Mouse (Mus musculus): ENCODE measurements around the gene Rbm33.

The Rbm33 gene

DNA sequence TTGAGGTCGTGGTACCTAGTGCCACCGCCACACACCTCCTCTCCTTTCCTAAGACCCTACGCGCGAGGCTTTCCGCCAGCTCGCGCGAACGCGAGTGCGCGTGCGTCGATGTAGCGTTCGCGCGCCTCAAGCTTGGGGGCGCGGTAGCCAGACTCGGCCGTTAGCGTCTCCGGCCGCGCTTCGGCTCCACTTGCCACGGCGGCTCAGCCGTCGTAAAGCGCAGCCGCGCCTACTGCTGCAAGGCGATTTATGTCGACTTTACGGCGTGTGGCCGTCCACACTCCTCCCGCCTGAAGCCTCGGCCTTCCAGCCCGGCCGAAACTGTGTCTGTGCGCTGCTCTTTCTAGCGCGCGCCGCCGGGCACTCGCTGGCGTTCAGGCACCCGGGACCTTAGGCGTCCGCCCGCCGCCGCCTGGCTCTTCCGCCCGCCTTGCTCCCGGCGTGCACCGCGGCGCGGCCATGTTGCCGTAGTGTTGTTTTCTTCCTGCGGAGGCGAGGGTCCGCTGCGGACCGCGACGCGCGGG lies at the start of gene Rbm33:
Rbm33 (plus strand) TSS at position 400 of the 524 bp plus-strand sequence.
- in situ Hi-C loops (cut with MboI, MseI), result no loop called here

DNA sequence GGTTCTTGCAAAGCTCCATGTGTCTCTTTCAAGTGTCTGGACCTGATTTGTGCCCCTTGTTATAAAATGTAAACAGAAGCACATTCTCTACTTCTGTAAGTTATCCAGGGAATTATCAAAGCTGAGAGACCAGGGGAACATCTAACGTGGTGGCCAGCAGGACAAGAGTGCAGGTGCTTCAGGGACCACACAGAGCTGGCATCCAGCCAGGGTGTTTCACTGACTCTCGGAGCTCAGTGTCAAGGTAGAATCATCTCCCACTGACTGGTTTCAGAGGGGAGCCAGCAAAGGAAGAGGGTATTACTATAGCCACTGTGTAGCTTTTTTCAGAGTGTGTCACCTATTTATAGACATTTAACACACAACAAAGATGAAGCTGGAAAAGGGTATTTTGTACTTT lies 49.3 kb upstream of the Rbm33 start:
- in situ Hi-C loops (cut with MboI, MseI), result no loop called here

DNA sequence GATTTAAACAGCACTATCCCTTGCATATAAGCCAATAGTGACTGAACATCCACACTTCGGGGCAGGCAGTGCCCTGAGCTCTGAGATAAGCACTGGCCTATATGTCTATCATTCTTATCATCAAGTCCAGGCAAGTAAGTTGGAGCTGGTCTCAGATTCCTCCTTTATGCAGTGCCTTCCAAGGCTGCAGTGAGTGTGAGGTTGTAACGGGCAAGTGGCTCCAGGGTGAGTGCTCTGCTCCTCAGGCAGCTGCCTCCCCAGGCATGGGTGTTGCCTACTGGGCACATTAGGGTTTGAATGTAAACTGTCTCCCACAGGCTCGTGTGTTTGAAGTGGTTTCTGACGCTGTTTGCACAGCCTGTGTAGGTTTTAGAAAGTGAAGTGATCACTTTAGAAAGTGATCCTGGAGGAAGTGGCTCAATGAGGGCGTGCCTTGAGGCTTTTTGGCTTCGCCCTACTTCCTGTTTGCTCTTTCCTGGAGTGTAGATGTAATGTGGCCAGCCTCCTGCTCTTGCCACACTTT lies 47.4 kb upstream of the Rbm33 start:
- in situ Hi-C loops (cut with MboI, MseI), result no loop called here

DNA sequence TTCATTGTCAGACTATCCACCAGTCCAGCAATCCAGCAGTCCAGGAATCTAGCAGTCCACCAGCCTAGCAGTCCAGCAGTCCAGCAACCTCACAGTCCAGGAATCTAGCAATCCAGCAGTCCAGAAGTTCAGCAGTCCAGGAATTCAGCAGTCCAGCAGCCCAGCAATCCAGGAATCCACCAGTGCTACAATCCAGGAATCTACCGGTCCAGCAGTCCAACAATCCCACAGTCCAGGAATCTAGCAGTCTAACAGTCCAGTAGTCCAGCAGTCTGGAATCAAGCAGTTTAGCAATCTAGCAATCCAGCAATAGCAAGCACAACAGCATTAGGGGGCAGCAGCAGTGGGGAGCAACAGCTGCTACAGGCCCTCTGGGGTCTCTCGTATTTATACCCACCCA lies 44.1 kb upstream of the Rbm33 start:
- in situ Hi-C loops (cut with MboI, MseI), result no loop called here

DNA sequence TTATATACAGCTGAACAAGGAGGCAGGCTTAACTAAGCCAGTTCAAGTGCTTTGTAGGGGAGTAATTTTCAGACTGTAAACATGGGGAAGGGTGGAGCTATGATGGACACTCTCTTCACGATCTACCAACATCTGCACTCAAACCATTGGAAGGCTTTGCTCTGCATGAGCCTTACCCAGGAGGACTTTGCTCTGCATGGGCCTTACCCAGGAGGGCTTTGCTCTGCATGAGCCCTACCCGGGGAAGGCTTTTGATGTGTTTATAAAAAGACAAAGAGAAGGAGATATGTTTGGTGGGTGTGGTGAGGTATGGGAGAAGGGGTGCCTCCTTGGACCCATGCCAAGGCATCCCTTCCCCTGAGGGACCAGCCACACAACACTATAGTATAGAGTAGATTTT lies 39.6 kb upstream of the Rbm33 start:
- in situ Hi-C loops (cut with MboI, MseI), result no loop called here

DNA sequence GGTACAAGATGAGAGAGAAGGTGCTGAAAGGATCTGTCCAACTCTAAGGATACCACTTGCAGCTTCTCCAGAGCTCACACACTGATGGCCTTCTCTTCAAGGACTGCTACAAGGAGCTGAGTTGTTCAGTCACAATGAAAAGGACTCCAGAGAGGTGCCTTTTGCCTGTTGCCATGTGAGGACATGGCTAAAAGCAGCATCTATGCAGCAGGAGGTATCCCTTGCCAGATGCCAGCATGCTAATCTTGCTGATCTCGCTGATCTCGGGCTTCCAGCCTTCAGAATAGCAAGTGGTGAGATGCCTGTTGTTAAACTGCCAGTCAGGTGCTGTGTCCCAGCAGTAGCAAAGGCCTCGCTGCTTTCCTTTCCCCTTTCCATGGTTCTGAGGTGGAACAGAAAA lies 27.8 kb upstream of the Rbm33 start:
- in situ Hi-C loops (cut with MboI, MseI), result no loop called here

DNA sequence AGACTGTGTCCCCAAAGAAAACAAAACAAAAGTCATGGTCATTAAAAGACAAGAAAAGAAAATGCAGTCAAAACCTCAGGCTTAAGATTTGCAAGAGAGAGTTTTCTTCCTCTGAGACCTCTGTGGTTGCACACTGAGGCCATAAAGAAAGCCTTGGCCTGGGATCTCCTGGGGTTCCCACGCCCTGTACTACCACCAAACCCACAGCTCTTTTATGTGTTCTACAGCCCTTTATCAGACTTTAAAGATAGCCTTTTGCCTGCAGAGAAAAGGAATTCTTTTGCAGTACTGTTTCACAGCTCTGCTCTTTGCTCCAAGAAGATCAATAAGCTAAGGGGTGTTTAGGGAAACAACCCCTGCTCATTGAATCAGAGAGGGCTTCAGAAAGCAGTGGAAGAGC lies 26.3 kb upstream of the Rbm33 start:
- in situ Hi-C loops (cut with MboI, MseI), result no loop called here

GRCm38 (mm10) chr5:28291118-28291850 lies 25.6 kb upstream of the Rbm33 start:
- in situ Hi-C loops (cut with MboI, MseI), result no loop called here

DNA sequence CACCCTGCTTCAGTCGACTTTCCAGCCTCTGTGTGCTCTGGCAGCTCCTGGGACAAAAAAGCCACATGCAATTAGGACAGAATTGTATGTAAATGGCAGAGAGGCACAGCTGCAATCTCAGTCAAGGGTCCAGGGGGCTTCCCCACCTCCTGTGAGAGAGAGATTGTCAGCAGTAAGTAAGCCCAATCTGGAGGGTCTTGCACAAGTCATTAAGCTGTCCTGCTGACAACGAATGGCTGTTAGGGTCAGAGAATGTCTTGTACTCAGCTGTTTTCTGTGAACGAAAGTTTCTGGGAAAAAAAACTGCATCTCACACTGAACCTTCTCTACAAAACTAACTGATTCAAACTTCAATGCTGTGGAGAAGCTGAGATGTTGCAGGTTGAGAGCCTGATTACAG lies 24.6 kb upstream of the Rbm33 start:
- in situ Hi-C loops (cut with MboI, MseI), result no loop called here

DNA sequence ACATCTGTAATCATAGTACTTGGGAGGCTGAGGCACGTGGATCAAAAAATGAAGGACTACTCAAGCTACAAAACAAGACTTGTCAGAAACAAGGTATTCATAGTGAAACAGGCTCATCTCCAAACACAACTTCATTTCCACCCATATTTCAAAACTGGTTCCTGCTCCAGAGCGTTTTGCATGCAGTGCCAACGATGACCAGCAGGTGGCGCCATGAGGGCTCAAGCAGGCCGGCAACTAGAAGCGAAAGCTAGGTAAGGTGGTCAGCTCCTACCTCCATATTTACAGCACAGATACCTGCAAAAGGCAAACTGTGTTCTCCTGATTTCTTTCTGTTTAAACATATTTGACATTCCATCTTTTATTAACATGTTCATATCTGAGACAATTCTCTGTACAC lies 22.9 kb upstream of the Rbm33 start:
- in situ Hi-C loops (cut with MboI, MseI), result no loop called here

DNA sequence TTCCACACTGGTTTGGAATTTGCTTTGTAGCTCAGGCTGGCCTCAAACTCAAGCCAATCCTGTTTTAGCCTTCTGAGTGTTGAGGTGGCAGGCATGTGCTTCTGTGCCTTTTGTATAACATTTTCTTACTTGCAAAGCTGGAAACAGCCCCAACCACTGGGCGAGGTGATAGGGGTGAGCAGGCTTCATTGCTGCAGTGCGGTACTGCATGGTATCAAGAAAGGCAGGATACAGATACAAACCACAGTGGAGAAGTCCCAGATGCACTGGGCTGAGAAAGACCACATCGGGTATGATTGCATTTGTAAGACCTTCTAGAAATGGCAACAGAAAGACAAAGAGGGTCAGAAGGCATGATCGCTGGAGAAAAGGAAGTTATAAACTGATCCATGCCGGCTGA lies 18.8 kb upstream of the Rbm33 start:
- in situ Hi-C loops (cut with MboI, MseI), result no loop called here

- in situ Hi-C loops (cut with MboI, MseI), result no loop called here
Observed at GRCm38 (mm10) chr5:28298693-28299092, 18.2 kb upstream of the Rbm33 start.

DNA sequence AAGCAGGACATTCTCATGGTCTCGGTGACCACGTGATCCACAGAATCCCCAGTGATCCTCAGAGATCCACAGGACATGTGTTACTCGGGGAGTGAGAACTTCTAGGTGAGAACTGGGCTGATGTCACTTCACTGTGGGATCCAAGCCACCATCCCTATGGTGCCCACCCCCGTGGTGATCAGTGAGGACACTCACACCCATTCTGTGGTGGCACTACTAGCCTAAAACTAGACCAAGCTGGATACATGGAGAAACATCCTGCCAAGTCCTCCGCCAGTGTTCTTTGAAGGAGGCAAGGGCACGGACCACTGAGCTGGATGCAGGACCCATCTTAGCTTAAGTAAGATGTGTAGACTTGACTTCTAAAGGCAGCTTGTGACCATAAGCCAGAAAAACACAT lies 17.6 kb upstream of the Rbm33 start:
- in situ Hi-C loops (cut with MboI, MseI), result no loop called here

- in situ Hi-C loops (cut with MboI, MseI), result no loop called here
Observed at GRCm38 (mm10) chr5:28302671-28303070, 14.2 kb upstream of the Rbm33 start.

DNA sequence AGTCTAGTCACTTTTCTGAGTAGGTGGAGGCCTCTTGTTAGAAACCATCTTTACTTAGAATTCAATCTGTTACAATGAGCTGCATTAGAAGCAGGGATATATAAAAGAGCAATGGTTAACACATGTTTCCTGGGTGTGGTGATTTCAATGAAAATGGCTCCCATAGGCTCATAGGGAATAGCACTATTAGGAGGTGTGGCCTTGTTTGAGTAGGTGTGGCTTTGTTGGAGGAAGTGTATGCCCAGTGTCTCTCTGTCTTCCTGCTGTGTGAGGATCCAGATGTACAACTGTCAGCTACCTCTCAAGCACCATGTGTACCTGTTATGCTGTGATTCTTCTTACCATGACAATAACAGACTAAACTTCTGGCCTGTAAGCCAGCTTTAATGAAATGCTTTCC lies 12.4 kb upstream of the Rbm33 start:
- in situ Hi-C loops (cut with MboI, MseI), result no loop called here

DNA sequence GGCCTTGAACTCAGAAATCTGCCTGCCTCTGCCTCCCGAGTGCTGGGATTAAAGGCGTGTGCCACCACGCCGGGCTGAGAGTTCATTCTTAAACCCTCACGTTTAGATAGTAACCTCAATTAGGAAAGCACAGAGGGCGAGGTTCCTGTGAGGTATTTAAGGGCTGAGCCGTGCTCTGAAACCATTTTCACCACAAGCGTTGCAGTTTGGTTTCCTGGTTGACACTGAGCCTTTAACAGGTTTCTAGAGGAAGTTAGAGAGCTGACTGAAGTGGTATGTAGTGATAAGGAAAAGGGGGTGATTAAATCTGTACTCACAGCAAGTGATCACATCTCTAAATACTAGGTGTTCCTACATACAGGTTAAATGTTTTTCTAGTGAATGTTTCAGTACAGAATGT lies 1.4 kb upstream of the Rbm33 start:
- in situ Hi-C loops (cut with MboI, MseI), result no loop called here

DNA sequence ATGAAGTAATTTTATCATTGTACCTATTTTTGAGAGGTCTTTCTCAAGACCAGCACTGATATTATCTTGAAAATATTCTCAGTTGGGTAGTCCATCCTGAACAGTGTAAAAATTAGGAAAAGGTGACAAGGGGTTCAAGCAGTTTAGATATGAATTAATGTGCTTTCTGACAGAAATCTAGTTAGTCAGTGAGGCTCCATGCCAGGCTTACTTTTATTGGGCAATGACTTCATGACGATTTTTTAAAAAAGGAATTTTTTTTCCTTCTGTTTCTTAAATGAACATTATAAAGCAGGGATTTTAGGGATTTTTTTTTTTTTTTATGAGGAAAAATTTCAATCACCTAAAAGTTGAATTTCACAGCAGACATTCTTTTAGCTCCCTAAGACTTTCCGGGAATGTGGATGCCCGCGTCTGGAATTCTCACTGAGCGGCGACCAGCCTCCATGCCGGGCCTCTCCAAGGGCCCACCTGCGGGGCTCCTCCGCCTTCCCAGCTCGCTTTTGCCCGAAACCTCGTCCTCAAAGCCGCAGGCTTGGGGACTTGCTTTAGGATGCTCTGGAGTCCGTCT lies 685 bp upstream of the Rbm33 start:
- in situ Hi-C loops (cut with MboI, MseI), result no loop called here

- in situ Hi-C loops (cut with MboI, MseI), result no loop called here
Observed at GRCm38 (mm10) chr5:28317253-28317916, 464 bp downstream of the Rbm33 start.

DNA sequence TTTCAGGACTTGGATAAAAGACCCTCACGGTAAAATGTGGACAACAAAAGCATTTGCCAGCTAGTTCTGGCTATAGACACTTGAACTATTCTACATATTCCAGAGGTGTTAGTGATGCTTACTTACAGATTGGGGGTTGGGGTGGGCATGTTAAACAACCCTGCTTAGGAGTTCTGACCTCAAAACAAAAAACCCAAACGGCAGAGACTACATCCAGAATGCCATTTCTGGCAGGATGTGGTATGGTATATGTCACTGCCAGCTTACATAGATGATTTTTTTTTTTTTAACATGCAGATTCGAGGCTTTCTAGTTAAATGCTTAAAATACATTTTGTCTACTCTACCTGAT lies 971 bp downstream of the Rbm33 start:
- in situ Hi-C loops (cut with MboI, MseI), result no loop called here

DNA sequence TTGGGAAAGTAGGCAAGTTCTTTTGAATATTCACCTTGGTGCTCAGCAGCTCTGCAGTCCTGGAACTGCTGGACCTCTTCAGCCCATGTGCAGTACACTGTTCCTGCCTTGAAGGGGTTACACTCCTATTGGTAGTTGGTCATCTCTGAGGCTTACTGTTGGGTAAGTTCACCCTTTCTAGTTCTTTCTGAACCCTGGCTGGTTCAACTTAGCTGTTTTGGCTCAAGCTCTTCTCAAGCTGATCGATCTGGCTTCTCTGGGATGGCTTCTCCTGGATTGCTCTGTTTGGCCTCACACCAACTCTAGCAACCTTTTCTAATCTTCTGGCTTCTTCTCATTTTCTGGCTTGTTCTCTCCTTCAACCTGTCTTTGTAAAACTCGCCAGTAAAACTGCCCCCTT lies 1.8 kb downstream of the Rbm33 start:
- in situ Hi-C loops (cut with MboI, MseI), result no loop called here

- in situ Hi-C loops (cut with MboI, MseI), result no loop called here
Observed at GRCm38 (mm10) chr5:28321769-28322168, 4.8 kb downstream of the Rbm33 start.

GRCm38 (mm10) chr5:28322189-28322588 lies 5.3 kb downstream of the Rbm33 start:
- in situ Hi-C loops (cut with MboI, MseI), result no loop called here

GRCm38 (mm10) chr5:28323822-28324221 lies 6.9 kb downstream of the Rbm33 start:
- in situ Hi-C loops (cut with MboI, MseI), result no loop called here
